Mouse (Mus musculus) urinary bladder, postnatal 4 days (tissue): ENCODE data around the gene Man2a2.
A peak's percentile ranks its signal among the peaks of the same experiment; 100 is the strongest.

Source experiments
- DNase-seq, 2 experiments: peaks; one replicate each; pipeline ENCODE4 v3.0.0; 2021 to 2022; ENCODE audit warnings: low spot score in 2 of 2

The Man2a2 gene

DNA sequence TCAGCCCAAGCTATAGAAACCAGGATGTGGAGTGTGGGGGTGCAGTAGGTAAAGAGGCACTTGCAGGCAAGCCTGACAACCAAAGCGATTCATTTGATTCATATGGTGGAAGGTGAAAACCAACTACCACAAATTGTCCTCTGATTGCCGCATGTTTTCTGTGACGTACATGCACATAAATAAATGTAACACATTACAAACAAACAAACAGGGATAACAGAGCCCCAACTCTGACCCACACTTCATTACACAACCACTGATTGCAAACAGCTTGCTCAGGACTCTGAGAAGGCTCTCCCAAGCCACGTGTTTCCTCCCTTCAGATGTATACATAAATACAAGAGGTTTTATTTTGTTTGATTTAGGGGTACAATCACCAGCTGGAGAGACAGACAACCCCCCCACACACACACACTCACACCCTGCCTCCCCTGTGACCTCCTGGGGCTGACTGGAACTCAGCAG lies 1.2 kb downstream of the Man2a2 start:
- DNase-seq: no peak

DNA sequence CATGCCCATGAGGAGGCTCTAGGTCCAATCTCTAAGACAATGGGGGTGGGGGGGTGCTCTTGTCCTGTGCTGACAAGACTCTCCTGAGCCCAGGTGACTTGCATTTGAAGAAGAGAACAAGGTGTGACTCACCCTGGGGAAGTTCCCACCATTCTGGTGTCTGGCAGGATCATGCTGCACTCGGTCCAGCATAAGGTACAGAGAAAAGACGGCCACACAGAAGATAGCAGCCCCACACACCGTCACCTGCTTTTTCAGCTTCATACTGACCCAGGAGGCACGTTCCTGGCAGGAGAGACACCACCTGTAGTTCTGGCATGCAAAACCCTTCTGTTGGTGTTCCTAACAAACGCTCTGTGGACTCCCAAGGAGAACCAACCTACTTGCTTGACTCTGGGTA lies 1.7 kb downstream of the Man2a2 start:
- DNase-seq: no peak

DNA sequence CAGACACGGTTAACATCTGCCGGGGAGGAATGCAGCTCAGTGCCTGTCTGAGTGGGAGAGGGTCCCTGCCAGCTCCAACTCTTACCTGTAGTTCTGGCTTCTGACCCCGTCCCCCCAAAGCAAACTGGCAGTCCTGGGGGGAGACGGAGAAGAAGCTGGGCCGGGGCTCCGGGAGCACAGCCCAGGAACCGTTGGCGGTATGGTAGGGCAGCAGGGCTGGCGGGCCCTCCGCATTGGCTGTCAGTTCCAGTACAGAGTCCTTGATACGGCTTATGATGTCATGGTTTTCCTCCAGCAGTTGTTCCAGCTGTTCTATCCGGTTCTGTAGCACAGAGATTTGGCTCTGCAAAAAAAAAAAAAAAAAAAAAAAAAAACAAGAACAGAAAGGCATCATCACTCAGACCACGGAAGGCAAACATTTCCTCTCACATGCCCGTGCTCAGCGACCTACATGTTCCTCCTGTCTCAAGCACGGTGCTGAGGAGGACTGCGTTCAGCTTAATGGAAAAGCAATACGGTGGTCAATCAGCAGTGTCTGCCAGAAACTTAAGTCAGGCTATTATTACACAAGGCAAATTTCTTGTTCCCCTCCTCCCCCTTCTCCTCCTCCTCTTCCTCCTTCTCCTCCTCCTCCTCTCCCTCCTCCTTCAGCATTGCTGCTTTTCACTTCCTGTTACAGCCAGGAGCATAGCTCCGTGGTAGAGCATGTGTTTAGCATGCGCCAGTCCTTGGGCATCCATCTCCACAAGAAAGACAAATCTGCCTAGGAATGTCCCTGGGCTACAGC lies 2.3 kb downstream of the Man2a2 start:
- no peak for DNase-seq

DNA sequence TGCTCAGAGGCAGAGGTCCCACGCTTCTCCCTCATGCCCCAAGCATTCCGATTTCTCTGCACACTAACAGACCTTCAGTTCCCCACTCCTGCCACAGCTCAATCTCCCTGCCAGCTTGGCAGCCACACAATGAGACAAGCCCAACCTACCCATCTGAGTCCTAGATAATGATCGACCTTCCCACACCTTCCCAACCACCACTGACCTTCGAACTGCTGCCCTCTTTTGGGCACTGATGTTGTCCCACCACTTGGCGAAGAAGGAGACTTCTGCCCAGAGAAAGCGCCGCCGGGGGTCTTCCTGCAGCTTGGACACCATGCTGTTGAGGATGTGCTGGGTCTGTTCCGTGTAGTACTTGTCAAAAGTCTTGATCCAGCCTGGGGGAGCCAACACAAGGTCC lies 3.2 kb downstream of the Man2a2 start:
- DNase-seq: no peak

DNA sequence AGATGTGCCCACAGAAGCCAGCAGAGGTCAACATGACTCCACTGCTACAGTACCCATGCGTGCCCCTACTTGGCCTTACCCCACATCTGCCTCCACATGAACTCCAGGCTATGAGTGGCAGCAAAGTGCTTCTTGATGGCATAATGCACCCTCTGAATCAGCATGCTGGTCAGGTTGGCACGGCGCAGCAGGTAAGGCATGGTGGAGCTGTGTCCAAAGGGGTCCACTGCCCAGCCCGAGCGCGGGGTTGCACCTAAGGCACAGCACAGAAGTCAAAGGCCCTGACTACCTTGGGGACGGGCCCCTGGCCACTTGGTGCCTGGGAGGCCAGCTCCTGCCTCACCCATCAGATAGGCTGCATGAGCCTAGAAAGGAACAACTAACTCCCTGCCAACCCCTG lies 3.9 kb downstream of the Man2a2 start:
- DNase-seq: no peak

DNA sequence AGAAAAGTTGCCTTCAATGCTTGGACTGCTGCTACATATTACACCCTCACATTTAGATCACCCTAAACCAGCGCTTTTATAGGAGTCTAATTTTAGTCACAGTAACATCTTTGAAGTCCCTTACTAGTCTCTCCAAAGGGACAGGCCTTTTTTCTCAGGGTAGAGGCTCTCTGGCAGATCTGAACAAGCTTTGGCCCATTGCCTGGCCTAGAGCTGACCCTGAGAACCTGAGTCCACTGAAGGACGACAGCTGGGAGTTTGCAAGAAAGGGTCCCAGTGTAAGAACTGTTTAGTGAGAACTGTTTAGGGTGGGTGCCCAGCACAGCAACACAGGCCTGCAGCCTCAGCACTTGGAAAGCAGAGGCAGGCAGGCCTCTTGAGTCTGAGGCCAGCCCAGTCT lies 5.4 kb downstream of the Man2a2 start:
- DNase-seq: no peak

DNA sequence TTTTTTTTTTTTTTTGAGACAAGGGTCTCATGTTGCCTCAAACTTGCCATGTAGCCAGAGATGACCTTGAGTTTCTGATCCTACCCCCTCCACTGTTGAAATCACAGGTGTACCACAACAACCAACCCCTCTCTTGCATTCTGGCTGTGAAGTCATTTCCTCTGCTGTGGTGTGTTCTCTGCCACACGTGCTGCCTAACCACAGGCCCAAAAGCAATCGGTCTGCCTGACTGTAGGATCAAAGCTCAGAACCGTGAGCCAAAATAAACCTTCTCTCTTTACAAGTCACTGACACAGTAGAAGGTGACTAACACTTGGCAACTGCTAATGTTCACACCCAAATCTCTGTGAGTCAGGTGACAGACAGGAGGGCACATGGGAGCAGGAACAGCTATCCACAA lies 10.7 kb downstream of the Man2a2 start:
- no peak for DNase-seq

DNA sequence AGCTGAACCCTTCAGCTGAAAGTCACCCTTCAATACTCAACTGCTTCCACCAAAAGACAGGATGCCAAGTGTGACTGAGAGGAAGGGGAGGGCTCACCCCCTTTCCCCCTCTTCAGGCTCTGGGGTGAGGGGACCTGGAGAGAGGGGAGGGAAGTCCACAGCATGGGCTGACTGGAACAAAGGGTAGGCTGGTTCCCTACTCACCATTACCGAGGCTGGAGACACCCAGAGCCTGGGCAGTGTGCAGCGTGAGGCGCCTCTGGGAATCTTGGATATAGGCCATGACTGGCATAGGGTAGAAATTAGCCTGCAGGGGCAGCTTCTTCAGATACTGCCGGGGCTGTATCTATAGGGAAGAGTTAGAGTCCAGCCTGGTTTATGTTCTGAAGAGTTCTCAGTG lies 13.1 kb downstream of the Man2a2 start:
- DNase-seq: no peak

DNA sequence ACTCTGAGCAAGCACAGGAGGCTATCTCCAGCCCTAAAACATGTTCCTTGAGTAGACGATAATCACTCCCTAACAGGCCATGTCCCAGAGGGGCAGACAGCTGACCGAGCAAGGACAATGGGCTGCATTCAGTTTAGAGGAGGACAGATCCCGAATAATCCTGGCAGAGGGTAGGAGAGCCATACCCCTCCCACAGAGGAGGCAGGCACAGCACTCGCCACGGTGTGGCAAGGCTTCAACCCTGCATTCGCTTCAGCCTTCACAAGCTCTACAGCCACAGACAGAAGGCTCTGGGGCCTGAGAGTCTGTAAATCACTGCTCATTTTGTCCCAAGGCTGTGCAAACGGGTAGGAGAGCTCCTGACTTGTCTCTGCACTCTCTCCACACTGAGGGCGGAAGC lies 14.0 kb downstream of the Man2a2 start:
- DNase-seq: no peak

DNA sequence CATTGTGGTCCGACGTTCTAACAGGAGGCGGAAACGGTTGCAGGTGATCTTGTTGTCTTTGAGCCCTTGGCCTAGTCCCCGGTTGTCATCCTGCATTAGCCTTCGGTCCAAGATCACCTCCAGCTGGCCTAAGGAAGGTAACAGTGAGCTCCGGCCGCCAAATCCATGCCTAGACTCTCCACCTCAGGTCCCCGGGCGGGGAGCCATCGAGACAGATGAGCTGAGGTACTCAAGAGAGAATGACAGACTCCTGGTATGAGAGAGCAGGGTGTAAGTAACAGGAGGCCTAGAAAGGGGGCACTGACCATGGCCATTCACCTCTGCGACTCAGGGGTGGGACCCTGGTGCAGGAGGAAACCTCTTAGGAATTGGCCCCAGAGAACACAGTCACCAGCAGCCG lies 14.8 kb downstream of the Man2a2 start:
- DNase-seq: no peak

DNA sequence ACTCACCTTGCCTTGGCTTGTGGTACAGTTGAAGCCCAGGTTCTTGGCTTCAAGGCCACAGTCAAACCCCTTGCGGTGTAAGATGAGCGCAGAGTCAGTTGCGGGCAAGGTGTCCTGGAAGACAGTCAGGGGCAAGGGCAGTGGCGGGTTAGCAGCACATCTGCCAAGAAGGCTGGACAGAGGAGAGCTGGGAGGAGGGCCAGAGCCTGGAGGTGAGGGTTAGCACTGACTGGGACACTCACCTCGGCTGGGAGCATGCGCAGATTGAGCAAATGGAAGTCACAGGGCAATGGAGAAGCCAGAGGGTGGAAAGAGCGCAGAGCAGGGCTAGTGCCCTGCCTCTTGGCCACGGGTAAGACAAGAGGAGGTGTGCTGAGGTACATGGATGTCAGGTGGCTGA lies 18.3 kb downstream of the Man2a2 start:
- no peak for DNase-seq

DNA sequence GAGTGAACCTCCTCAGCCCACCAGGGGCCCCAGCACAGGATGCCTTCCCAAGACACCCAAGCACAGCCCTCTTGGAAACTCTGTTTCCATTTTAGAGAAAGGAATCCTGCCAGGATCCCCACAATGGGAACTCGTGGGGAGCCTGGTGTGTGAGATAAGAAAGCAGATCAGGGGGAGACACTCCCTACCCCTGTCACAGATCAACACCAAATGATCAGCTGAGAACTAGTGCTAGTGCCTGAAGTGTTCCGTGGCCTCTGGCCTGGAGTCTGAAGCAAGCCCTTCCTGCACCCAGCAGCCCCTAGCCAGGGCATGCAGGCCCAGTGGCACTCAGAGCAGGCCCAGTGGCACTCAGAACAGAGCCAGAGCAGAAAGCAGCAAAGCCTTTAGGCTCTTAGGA lies 20.4 kb downstream of the Man2a2 start:
- DNase-seq: no peak

DNA sequence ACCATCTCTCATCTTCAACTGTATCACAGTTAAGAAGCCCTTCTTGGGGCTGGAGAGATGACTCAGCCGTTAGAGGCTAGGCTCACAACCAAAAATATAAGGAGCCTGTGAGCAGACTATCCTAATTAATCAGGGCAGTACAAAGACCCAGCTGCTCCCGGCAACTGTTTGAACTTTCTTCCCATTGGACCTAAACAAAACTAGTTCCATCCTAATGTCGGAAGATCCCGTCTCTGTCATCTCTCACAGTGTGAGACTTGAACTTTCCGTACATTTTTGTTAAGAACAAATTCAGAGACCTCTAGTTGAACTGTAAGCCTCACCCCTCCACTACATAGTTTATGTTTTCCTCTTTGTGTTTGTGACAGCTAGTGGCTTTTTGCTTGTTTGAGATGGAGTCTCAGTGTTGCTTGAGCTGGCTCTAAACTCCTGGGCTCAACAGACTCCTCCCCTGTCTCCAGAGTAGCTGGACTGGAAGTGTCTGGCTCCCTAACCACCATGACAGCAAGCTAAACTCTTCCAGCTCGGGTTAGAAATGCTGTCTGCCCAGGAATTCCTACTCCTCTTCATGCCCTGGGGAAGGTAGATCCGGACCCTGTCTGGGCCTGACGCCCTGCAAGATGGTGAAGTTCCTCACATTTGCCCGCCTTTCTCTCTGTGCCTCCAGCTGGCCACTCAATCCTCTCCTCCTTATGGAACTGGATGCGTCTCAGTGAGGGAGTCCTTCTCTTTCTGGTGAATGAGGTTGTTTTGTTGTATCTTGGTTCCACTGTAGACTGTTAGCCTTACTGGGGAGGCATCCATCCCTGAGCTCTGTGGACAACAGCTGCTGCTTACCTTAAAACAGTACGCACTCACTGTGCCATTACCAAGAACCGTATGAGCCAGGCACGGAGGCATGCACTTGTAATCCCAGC lies 23.2 kb downstream of the Man2a2 start:
- no peak for DNase-seq

DNA sequence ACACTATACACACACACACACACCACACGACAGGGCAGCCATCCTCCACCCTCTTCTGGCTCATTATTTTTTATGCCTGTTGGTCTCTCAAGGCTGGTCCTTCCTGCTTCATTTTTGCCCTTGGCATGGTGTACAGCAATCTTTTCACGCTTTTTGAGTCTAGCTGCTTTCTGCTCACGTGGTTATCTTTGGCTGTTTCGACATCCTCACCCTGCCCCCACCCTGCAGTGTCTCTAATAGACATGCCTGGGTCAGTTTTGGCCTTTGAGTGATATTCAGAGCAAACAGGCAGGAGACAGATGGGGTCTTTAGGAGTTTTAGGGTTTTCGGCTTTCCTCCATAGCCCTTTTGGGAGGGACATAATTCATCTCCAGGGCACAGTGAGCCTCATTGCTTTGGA lies 24.3 kb downstream of the Man2a2 start:
- no peak for DNase-seq

DNA sequence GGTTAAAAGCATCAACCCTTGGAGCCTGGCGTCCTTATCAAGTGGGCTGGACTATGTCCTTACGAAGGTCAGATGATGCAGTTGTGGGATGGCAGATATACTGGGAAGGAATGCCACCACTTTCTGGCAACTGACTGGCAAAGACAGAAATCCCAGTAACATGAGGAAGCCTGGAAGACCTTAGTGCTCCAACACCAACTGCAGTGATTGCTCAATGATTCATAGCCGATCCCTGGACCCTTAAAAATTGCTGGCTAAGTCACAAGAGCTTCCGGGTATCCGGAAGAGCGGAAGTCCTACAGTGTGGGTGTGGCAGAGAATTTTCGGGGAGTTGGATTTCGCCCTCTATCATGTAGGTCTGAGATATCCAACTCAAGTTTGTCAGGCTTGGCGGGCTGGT lies 25.0 kb downstream of the Man2a2 start:
- DNase-seq: no peak

DNA sequence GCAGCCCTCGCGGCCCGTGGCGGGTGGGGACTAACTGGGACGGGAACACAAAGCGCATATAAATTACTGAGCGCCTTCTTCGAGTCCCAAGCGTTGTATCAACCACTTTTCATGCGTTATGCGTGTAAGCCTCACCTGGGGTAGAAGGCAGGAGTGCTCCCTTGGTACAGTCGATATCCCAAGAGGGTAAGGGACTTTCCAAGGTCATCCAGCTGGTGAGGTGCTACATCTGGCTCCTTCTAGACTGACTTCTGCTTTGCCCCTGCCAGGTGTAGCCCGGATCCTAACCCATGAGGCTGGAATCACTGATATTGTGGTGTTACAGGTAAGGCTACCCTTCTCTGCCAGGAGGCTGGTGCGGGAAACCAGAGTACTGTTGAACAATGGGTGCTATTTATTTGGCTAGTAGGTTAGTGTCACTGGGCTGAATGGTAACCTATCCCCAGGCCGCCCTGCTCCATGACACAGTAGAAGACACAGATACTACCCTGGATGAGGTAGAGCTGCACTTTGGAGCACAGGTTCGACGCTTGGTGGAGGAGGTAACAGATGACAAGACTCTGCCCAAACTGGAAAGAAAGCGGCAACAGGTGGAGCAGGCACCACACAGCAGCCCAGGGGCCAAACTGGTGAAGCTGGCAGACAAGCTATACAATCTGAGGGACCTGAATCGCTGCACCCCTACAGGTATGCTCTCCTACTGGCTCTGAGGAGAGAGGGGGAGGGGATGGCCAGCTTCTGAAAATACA lies 27.7 kb downstream of the Man2a2 start:
- DNase-seq: no peak

DNA sequence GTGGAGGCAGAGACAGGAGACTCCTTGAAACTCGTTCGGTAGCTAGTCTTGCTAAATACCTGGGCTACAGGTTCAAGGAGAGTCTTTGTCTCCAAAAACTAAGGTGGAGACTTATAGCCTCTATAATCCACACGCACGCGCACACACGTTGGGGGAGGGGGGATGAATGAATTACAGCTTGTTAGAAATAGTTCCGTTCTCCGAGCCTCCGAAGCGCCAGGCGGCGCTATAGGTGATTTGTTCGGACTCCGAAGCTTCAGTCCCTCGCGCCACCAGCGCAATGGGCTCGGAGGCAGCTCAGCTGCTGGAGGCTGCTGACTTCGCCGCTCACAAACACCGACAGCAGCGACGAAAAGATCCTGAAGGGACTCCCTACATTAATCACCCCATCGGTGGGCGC lies 28.3 kb downstream of the Man2a2 start, which contains the start of gene Hddc3:
Hddc3 (plus strand) TSS at position 247 of the 400 bp plus-strand sequence.
- DNase-seq: peak; percentile 87 to 94

DNA sequence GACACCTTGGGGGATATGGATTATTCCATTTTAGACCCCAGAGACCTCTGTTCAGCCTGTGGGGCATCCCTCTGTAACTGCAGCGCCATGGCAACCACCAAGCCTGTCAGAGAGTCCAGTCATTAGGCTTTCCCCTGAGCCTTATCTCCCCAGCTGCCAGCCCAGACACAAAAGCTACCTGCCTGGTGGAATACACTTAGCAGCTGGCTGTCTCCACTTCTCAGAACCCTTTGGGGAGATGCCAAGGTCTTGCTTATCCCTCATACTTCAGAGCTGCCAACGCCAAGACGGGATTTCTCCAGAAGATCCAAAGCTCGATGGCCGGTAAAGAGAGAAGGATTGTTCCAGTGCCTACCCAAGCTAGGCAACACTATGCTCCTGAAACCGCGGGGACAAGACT lies 29.4 kb downstream of the Man2a2 start:
- DNase-seq: no peak

DNA sequence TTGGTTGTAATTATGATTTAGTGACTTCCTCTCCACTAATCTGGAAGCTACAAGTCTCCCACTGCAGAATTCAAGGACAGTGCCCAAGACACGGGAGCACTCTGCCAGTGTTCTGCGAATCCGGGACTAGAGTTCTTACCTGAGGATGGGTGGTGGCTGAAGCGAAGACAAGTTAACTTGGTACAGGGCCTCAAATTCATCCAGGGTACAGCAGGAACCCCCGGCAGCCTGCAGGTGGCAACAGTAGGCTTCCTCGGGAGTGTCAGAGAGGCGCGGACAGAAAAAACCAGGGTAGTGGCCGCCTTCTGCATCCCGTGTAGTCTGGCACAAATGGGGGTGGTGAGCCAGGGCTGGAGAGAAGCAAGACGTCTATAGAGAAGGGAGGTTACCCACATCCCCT lies 30.4 kb downstream of the Man2a2 start, which contains the start of gene Unc45a:
Unc45a (minus strand) TSS at position 213 of the 400 bp plus-strand sequence.
- DNase-seq: peak in 1 of 2 experiments; percentile 64

DNA sequence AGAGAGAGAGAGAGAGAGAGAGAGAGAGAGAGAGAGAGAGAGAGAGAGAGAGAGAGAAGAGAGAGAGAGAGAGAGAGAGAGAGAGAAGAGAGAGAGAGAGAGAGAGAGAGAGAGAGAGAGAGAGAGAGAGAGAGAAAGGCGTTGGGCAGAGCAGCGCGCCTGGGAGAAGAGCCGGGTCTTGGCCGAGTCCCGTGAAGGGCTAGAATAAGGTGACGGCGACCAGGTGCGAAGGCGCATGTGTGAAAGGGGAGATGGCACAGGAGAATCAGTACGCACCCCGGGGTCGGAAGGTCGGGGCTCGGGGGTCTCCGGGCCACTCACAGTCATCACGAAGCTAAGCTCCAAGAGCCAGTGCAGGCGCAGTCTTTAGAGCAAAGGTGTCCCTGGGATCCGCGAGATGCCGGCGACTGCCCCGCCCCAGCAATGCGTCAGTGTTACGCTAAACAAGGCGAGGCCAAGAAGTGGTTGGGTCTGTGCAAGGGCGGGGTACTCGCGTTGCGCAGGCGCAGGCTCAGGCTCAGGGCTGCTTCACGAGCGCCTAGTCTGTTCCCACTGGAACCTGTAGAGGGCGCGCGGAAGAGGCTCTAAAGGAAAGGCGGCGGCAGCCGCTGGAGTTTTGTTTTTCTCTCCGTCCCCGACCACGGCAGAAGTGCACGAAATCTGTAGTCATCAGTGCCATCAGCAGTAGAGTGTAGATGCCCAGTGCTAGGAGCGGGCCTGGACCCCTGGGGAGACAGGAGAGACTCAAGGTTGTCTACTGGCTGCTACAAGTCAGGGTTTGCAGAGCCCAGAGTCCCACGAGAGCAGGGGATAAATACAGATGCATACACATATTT lies 31.2 kb downstream of the Man2a2 start:
- DNase-seq: peak; percentile 96 to 98

DNA sequence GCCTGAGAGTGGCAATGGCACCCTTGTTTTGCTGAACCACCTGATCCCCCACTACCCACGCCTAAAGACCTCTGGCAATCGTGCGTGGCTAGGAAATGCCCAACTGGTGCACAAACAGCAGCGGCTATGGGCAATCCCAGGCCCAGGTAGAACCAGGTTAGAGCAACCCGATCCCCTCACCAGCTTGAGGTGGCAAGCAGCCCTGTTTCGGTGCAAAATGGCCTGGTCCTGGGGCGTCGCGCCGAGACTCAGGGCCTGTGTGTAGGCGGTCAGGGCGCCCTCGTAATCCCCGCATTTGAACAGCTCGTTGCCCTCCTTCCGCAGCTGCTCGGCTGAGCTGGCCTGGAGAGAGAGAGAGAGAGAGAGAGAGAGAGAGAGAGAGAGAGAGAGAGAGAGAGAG lies 31.8 kb downstream of the Man2a2 start:
- DNase-seq: no peak
